Mouse (Mus musculus) spleen, adult 18-20 months (tissue): ENCODE data around the gene Ano7.
"Not testable (repeated sequence)": the region's sequence is repeated elsewhere in the genome, so short reads cannot be mapped to it uniquely, and the experiment has no call there.

Experiments
- DNase-seq, 2 experiments: peaks; one replicate each; pipeline ENCODE4 v3.0.0; 2022; ENCODE audit warnings: mixed read lengths in 2 of 2

The Ano7 gene

DNA sequence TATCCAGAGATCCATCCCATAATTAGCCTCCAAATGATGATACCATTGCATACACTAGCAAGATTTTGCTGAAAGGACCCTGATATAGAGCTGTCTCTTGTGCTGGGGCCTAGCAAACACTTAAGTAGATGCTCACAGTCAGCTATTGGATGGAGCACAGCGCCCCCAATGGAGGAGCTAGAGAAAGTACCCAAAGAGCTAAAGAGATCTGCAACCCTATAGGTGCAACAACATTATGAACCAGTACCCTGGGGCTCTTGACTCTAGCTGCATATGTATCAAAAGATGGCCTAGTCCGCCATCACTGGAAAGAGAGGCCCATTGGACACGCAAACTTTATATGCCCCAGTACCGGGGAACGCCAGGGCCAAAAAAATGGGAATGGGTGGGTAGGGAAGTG, 76.4 kb downstream of the Ano7 start:
- not testable (repeated sequence) for DNase-seq

DNA sequence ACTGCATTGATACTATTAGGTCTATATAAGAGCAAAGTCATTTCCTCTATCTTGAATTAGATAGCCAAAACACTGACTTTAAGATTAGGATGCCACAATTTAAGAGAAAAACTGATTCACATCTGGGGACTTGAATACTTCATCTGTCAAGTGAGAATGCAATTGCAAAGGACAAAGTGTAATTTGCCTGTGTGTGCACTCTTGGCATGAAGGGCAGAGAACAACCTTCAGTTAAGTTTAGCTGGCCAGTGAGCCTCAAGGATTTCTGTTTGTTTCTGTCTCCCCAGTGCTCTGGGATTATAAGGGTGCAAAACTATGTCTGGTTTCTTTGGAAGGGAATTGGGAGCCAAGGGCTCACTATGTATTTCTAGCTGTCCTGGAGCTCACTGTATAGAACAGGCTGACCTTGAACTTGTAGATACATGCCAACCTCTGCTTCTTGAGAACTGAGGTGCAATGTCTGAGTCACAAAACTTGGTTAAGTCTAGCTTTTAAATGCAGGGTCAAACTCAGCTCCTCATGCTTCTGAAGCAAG, 80.1 kb downstream of the Ano7 start:
- DNase-seq = no peak
